ENCODE assay signal across 8 mouse cellular contexts in genomic region chr10:42477550-42478340, GRCm38 (mm10). TPM values are rescaled to one million over a fixed set of nuclear protein-coding genes. Genes with fewer than 3 reads are reported as not detected.
DNase-seq lines count a peak whose midpoint lies in the region; ATAC-seq and TF ChIP-seq lines count a peak whose summit lies in the region.

No protein-coding gene starts in this region.

- peaks cover 17% of the 10 kb centered on the region for H3K4me1 ChIP-seq in heart, embryonic 16.5 days (ENCODE audit: control insufficient read depth, insufficient read depth, low read length)
- peaks cover 10 to 31% of the 10 kb centered on the region in 2 experiments for H3K4me1 ChIP-seq in CH12.LX (ENCODE audit: control insufficient read depth in 1 of 2, insufficient read depth in 2 of 2)

- intact Hi-C loops in heart, postnatal 36 days (cut with DNase I) = no loop called here

- H3K9me3 ChIP-seq in heart, embryonic 16.5 days (replicated peaks; ENCODE audit: control insufficient read depth, low read length) = no peaks in the 10 kb centered on the region
- no peaks in the 10 kb centered on the region for H3K9me3 ChIP-seq in CH12.LX (replicated peaks; ENCODE audit: low read length)

- H3ac ChIP-seq in myocyte (ENCODE audit: control insufficient read depth, insufficient read length) = peak overlapping the region; percentile 7

- no peak for TF ChIP-seq EP300 in CH12.LX (IDR thresholded peaks at IDR 0.05; ENCODE audit: low read length)

- WGBS in heart, embryonic 16.5 days = 9% methylated on average over 25 of the region's 25 CpGs

- dilution Hi-C loops in CH12.LX (cut with MboI; ENCODE audit: extremely low pct_ligation_motif_present, extremely low pct_unique_long_range_greater_than_20kb, low sequenced_read_pairs) = no loop called here

- in situ Hi-C loops in CH12.LX (cut with MboI; ENCODE audit: low pct_ligation_motif_present, low pct_unique_long_range_greater_than_20kb, low sequenced_read_pairs) = no loop called here

- H3K4me3 ChIP-seq in heart, embryonic 16.5 days (ENCODE audit: low read length) = peak overlapping the region; percentile 90
- H3K4me3 ChIP-seq in CH12.LX (replicated peaks in 1 of 3; ENCODE audit: low read depth in 2 of 3, low read length in 2 of 3, poor library complexity in 1 of 3) (peak overlapping the region; percentile 67 to 80 (median 67)), myocyte (peak overlapping the region; percentile 64)

- peaks cover 26% of the 10 kb centered on the region for H3K79me2 ChIP-seq in CH12.LX (replicated peaks; ENCODE audit: control insufficient read depth, extremely low read depth, insufficient read depth, poor library complexity, severe bottlenecking)
- peaks cover 20% of the 10 kb centered on the region for H3K79me2 ChIP-seq in myocyte (ENCODE audit: control insufficient read depth, insufficient read depth)

- no peak for DNase-seq in heart, postnatal 36 days
- peak; percentile 58 for DNase-seq in CH12.LX (ENCODE audit: extremely low read depth)
- DNase-seq in c-Kit-positive CD71-positive TER-119-negative erythroid progenitor cells, embryonic 14.5 days (ENCODE audit: low read depth) = peak; percentile 35
- no peak for DNase-seq in urinary bladder, postnatal 25 days (ENCODE audit: low spot score)
- DNase-seq in B cell, adult 2 months = no peak

- H3K27ac ChIP-seq in heart, embryonic 16.5 days (ENCODE audit: low read length) = peak overlapping the region; percentile 99
- H3K27ac ChIP-seq in CH12.LX (ENCODE audit: insufficient read depth, low read depth) = peak overlapping the region; percentile 93

- peak overlapping the region; percentile 99 for H3K9ac ChIP-seq in heart, embryonic 16.5 days (ENCODE audit: low read length)
- H3K9ac ChIP-seq in CH12.LX (ENCODE audit: insufficient read depth, low read depth) = peak overlapping the region; percentile 82

- no peak for TF ChIP-seq RAD21 in CH12.LX (IDR thresholded peaks at IDR 0.05; ENCODE audit: low read depth, low read length)

- H3K27me3 ChIP-seq in heart, embryonic 16.5 days (ENCODE audit: control insufficient read depth, insufficient read depth, low read length) = no peaks in the 10 kb centered on the region
- no peaks in the 10 kb centered on the region for H3K27me3 ChIP-seq in CH12.LX (replicated peaks)
- H3K27me3 ChIP-seq in myocyte (ENCODE audit: control insufficient read depth, insufficient read depth, insufficient read length) = no peaks in the 10 kb centered on the region

- no peak for TF ChIP-seq POLR2A in CH12.LX (IDR thresholded peaks at IDR 0.05; ENCODE audit: low read depth, low read length)
- TF ChIP-seq POLR2A in myocyte (IDR thresholded peaks at IDR 0.05; ENCODE audit: insufficient read length, low read depth) = no peak

- H3K36me3 ChIP-seq in heart, embryonic 16.5 days (ENCODE audit: control insufficient read depth, insufficient read depth) = 0 out of 2 replicates have a peak, but pooled peaks cover 5% of the 10 kb centered on the region
- peaks cover 0 to 5% of the 10 kb centered on the region in 2 experiments for H3K36me3 ChIP-seq in CH12.LX (replicated peaks in 1 of 2; ENCODE audit: control insufficient read depth in 1 of 2, insufficient read depth in 1 of 2, low read length in 1 of 2)
- H3K36me3 ChIP-seq in myocyte (ENCODE audit: control insufficient read depth, insufficient read depth) = no peaks in the 10 kb centered on the region

- no peak for TF ChIP-seq CTCF in CH12.LX (conservative IDR thresholded peaks at IDR 0.05 in 1 of 2, IDR thresholded peaks at IDR 0.05 in 1 of 2; ENCODE audit: low read depth in 2 of 2, low read length in 2 of 2)

- peak overlapping the region; percentile 96 for H3K4me2 ChIP-seq in heart, embryonic 16.5 days (ENCODE audit: low read depth, low read length)
- H3K4me2 ChIP-seq in CH12.LX (ENCODE audit: insufficient read depth, low read depth, poor library complexity, severe bottlenecking) = peak overlapping the region; percentile 62
- H3K4me2 ChIP-seq in myocyte (ENCODE audit: low read depth) = peak overlapping the region; percentile 89

- ATAC-seq in heart, embryonic 16.5 days (replicated peaks; ENCODE audit: extremely low read depth, insufficient read depth, low FRiP score) = peak; percentile 37
- ATAC-seq in inflammation-experienced regulatory T-cells, adult 6 months = peak; percentile 10

TF ChIP-seq in CH12.LX, 34 proteins besides CTCF, POLR2A, EP300 and RAD21:
- TF ChIP-seq MXI1 (IDR thresholded peaks at IDR 0.05; ENCODE audit: low read depth, low read length) (peak; percentile 52), USF2 (conservative IDR thresholded peaks at IDR 0.05; ENCODE audit: low read depth, low read length) (peak; percentile 71), BHLHE40 (IDR thresholded peaks at IDR 0.05; ENCODE audit: low read depth, low read length) (peak; percentile 26; the same call in 1 of the 2 replicates), MAZ (IDR thresholded peaks at IDR 0.05; ENCODE audit: low read depth, low read length) (peak; percentile 47; the same call in 1 of the 2 replicates), ETS1 (conservative IDR thresholded peaks at IDR 0.05; ENCODE audit: low read depth, low read length) (no peak), USF1 (IDR thresholded peaks at IDR 0.05; ENCODE audit: low read depth, low read length) (peak; percentile 75), NRF1 (IDR thresholded peaks at IDR 0.05; ENCODE audit: low read depth, low read length) (no peak), JUND (conservative IDR thresholded peaks at IDR 0.05; ENCODE audit: low read depth, low read length) (no peak), MAX (IDR thresholded peaks at IDR 0.05; ENCODE audit: low read length) (peak; percentile 90), CHD1 (IDR thresholded peaks at IDR 0.05; ENCODE audit: low read depth, low read length) (0 out of 2 replicates have a peak, but pooled peaks have one; percentile 53), NELFE (IDR thresholded peaks at IDR 0.05; ENCODE audit: low read depth, low read length) (no peak), MYC (IDR thresholded peaks at IDR 0.05; ENCODE audit: low read depth, low read length) (peak; percentile 69)

TF ChIP-seq in myocyte, 11 proteins besides CTCF, POLR2A, EP300 and RAD21:
- TF ChIP-seq E2F4 (IDR thresholded peaks at IDR 0.05; ENCODE audit: insufficient read depth) (no peak), CEBPB (IDR thresholded peaks at IDR 0.05; ENCODE audit: insufficient read depth, poor library complexity, severe bottlenecking) (no peak), SRF (IDR thresholded peaks at IDR 0.05; ENCODE audit: control insufficient read depth, insufficient read length, low read depth) (no peak), USF1 (IDR thresholded peaks at IDR 0.05; ENCODE audit: low read depth) (peak; percentile 54), POLR2AphosphoS2 (IDR thresholded peaks at IDR 0.05; ENCODE audit: insufficient read length, low read depth) (no peak), MAX (IDR thresholded peaks at IDR 0.05; ENCODE audit: low read depth) (no peak)

RNA-seq across cellular contexts. Expression of gene Afg1l, which starts 0.6 kb away (rescaled TPM):
- polyA plus RNA-seq in heart, embryonic 16.5 days (2015; fragmentation: Nextera tagmentation; extraction: Ambion mirVana) = 19.5 and 22.1 TPM in 2 replicates
- total RNA-seq in heart, postnatal 36 days (2021) = 10 to 100 TPM; 30.9 to 37.7 TPM
- 4.6 and 6.9 TPM in 2 replicates for total RNA-seq in CH12.LX (2012; rRNA removed)
- total RNA-seq in CH12.LX (2014; rRNA removed) = 3.5 and 4.5 TPM in 2 replicates
- polyA plus RNA-seq in CH12.LX (2012; ENCODE audit: insufficient read length, low read depth) = 3.1 TPM in 2 replicates
- polyA plus RNA-seq in inflammation-experienced regulatory T-cells, adult 6 months (2017; shearing (Covaris generic)) = 1 to 10 TPM; 3.3 to 5.5 (median 3.4) TPM
- 6.5 TPM for polyA plus RNA-seq in myocyte (2012; fragmentation: generic; extraction: Trizol)

RNA-seq across cellular contexts. Expression of gene Snx3, which starts 24.1 kb away (rescaled TPM):
- 363 and 415 TPM in 2 replicates for polyA plus RNA-seq in heart, embryonic 16.5 days (2015; fragmentation: Nextera tagmentation; extraction: Ambion mirVana)
- total RNA-seq in heart, postnatal 36 days (2021) = 100 to 1,000 TPM; 170 to 173 TPM
- 65.5 and 67.2 TPM in 2 replicates for total RNA-seq in CH12.LX (2012; rRNA removed)
- total RNA-seq in CH12.LX (2014; rRNA removed) = 103 and 115 TPM in 2 replicates
- polyA plus RNA-seq in CH12.LX (2012; ENCODE audit: insufficient read length, low read depth) = 165 and 187 TPM in 2 replicates
- polyA plus RNA-seq in inflammation-experienced regulatory T-cells, adult 6 months (2017; shearing (Covaris generic)) = 100 to 1,000 TPM; 198 to 221 (median 215) TPM
- polyA plus RNA-seq in myocyte (2012; fragmentation: generic; extraction: Trizol) = 251 TPM

Comparison
In these comparisons a context has a peak if more than half of its experiments do, and no peak if none do; other contexts are left out.
1. DNase-seq: peak in CH12.LX (single experiment) and c-Kit-positive CD71-positive TER-119-negative erythroid progenitor cells, embryonic 14.5 days (single experiment); none in heart, postnatal 36 days (0 of 2), urinary bladder, postnatal 25 days (single experiment) and B cell, adult 2 months (0 of 2).
2. Peak in every context shown above with its lines, with median percentiles within 50 percentile points of each other: H3K4me2 ChIP-seq and H3K4me3 ChIP-seq.